Mouse (Mus musculus): ENCODE data around the gene Foxp1. TPM values are rescaled to one million over a fixed set of nuclear protein-coding genes. Genes with fewer than 3 reads are reported as not detected.

Gene Foxp1
- polyA plus RNA-seq, 1 experiment from 2014 or later: 89.2 TPM

DNA sequence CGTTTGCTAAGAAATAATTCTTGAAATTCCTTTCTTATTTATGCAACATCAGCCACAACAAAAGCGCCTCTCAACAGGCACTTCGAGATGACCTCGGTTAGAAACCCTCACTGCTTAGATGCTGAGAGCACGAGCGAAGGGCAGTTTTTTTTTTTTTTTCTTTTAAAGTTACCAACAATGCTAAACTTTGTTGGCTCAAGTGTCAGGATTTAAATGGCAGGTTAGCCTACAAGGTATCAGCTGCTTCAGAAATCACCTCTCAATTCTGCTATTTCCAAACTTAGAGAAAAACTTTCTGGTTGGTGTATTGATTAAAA lies 493.6 kb downstream of the Foxp1 start:
- Histone ChIP-seq H3K9ac (replicated peaks; ENCODE audit: low read length) (peak overlapping the region; percentile 71), H3K9me3 (ENCODE audit: control insufficient read depth, low read length) (no peaks in the 10 kb centered on the region), H3K36me3 (ENCODE audit: control insufficient read depth, insufficient read depth, low read length) (no peaks in the 10 kb centered on the region), H3K27ac (replicated peaks; ENCODE audit: low read depth, low read length) (peak overlapping the region; percentile 87), H3K27me3 (ENCODE audit: control insufficient read depth, insufficient read depth, low read length) (no peaks in the 10 kb centered on the region), H3K4me3 (replicated peaks; ENCODE audit: low read depth, low read length) (peak overlapping the region; percentile 70), H3K4me2 (ENCODE audit: low read length) (peak overlapping the region; percentile 89), H3K4me1 (ENCODE audit: control insufficient read depth, insufficient read depth, low read length) (peaks cover 22% of the 10 kb centered on the region)
- ATAC-seq (ENCODE audit: low FRiP score, low TSS enrichment) (no peak), DNase-seq (no peak)
- 2% methylated on average over 6 of the region's 6 CpGs for WGBS

DNA sequence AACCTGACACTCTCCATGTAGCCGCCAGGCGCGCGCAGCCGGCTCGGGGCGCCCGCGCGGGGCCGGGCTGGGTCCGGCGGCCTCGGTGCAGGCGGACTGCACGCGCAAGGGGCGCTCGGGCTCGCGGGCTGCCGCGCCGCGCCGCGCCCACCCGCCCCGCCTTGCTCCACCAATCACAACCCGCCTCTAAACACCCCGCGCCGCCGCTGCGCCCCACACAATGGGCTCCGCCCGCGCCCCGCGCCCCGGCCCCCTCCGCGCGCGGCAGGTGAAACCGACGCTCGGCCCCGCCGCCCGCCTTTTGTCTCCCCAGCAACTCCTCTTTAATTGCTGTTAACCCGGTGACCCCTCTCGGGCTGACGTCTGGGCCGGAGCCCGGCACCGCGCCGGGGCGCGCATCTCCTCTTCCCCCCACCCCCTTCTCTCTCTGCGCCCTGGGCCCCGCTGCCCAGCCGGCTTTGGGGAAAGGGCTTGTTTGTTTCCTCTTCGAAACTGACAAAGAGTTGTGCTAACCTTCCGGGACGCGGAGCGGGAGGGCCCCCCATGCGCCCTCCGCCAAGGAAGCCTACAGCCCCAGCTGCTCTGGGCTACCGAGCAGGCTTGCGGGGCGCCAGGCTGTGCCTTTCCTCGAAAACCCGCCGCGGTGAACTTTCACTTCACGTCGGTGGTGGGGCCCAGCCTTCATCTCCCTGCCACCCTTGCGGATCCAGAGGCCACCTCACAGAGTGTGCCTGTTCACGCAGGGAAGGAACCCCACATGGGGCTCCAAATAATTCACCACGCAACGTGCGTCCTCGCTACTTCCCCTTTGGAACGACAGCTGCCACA lies 494.1 kb downstream of the Foxp1 start:
- peak; percentile 88 for DNase-seq
- H3K27ac ChIP-seq (replicated peaks; ENCODE audit: low read depth, low read length): peak overlapping the region; percentile 87
- H3K4me2 ChIP-seq (ENCODE audit: low read length): peak overlapping the region; percentile 89
- no peaks in the 10 kb centered on the region for H3K9me3 ChIP-seq (ENCODE audit: control insufficient read depth, low read length)
- peak overlapping the region; percentile 70 for H3K4me3 ChIP-seq (replicated peaks; ENCODE audit: low read depth, low read length)
- WGBS: under 1% methylated on average over 87 of the region's 87 CpGs
- no peaks in the 10 kb centered on the region for H3K36me3 ChIP-seq (ENCODE audit: control insufficient read depth, insufficient read depth, low read length)
- H3K4me1 ChIP-seq (ENCODE audit: control insufficient read depth, insufficient read depth, low read length): peaks cover 23% of the 10 kb centered on the region
- H3K9ac ChIP-seq (replicated peaks; ENCODE audit: low read length): peak overlapping the region; percentile 71
- no peaks in the 10 kb centered on the region for H3K27me3 ChIP-seq (ENCODE audit: control insufficient read depth, insufficient read depth, low read length)
- ATAC-seq (ENCODE audit: low FRiP score, low TSS enrichment): peak; percentile 93

- peak overlapping the region; percentile 71 for H3K9ac ChIP-seq (replicated peaks; ENCODE audit: low read length)
- H3K9me3 ChIP-seq (ENCODE audit: control insufficient read depth, low read length): no peaks in the 10 kb centered on the region
- peak overlapping the region; percentile 87 for H3K27ac ChIP-seq (replicated peaks; ENCODE audit: low read depth, low read length)
- ATAC-seq (ENCODE audit: low FRiP score, low TSS enrichment) (no peak), DNase-seq (no peak)
- no peaks in the 10 kb centered on the region for H3K36me3 ChIP-seq (ENCODE audit: control insufficient read depth, insufficient read depth, low read length)
- H3K27me3 ChIP-seq (ENCODE audit: control insufficient read depth, insufficient read depth, low read length): no peaks in the 10 kb centered on the region
- peak overlapping the region; percentile 89 for H3K4me2 ChIP-seq (ENCODE audit: low read length)
- peaks cover 23% of the 10 kb centered on the region for H3K4me1 ChIP-seq (ENCODE audit: control insufficient read depth, insufficient read depth, low read length)
- H3K4me3 ChIP-seq (replicated peaks; ENCODE audit: low read depth, low read length): peak overlapping the region; percentile 70
- WGBS: under 1% methylated on average over 22 of the region's 22 CpGs
Measured at GRCm38 (mm10) chr6:99027542-99028160, 494.9 kb downstream of the Foxp1 start.

- Histone ChIP-seq H3K4me1 (ENCODE audit: control insufficient read depth, insufficient read depth, low read length) (peaks cover 27% of the 10 kb centered on the region), H3K9ac (replicated peaks; ENCODE audit: low read length) (peak overlapping the region; percentile 71), H3K4me3 (replicated peaks; ENCODE audit: low read depth, low read length) (peak overlapping the region; percentile 70), H3K9me3 (ENCODE audit: control insufficient read depth, low read length) (no peaks in the 10 kb centered on the region), H3K4me2 (ENCODE audit: low read length) (peak overlapping the region; percentile 89), H3K36me3 (ENCODE audit: control insufficient read depth, insufficient read depth, low read length) (no peaks in the 10 kb centered on the region), H3K27ac (replicated peaks; ENCODE audit: low read depth, low read length) (peak overlapping the region; percentile 87), H3K27me3 (ENCODE audit: control insufficient read depth, insufficient read depth, low read length) (no peaks in the 10 kb centered on the region)
- ATAC-seq (ENCODE audit: low FRiP score, low TSS enrichment) (no peak), DNase-seq (no peak)
- WGBS: 12% methylated on average over 19 of the region's 19 CpGs
Measured at GRCm38 (mm10) chr6:99026635-99027541, 495.6 kb downstream of the Foxp1 start.

DNA sequence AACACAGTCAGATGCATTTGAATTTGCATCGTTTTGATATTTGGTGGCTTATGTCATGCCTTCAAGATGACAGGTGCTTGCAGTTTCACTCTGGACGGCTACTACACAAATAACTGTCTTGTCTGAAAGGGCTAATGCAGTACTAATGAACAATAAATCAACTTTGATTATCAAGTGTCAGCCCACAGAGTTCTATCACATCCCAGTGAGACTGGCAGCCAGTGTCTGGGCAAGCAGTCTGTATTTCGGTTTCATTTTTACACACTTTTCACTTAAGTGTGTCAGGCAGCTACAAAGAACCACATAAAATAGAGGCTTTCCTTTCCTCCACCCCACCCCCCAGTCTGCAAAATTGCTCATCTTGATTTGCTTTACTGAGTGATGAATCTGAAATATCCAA lies 496.5 kb downstream of the Foxp1 start:
- Histone ChIP-seq H3K4me1 (ENCODE audit: control insufficient read depth, insufficient read depth, low read length) (peaks cover 32% of the 10 kb centered on the region), H3K36me3 (ENCODE audit: control insufficient read depth, insufficient read depth, low read length) (no peaks in the 10 kb centered on the region), H3K27ac (replicated peaks; ENCODE audit: low read depth, low read length) (peak overlapping the region; percentile 32; the same call in 1 of the 2 replicates), H3K4me3 (replicated peaks; ENCODE audit: low read depth, low read length) (peak overlapping the region; percentile 26), H3K9ac (replicated peaks; ENCODE audit: low read length) (peak overlapping the region; percentile 1; the same call in 1 of the 2 replicates), H3K9me3 (ENCODE audit: control insufficient read depth, low read length) (no peaks in the 10 kb centered on the region), H3K27me3 (ENCODE audit: control insufficient read depth, insufficient read depth, low read length) (no peaks in the 10 kb centered on the region), H3K4me2 (ENCODE audit: low read length) (peak overlapping the region; percentile 45)
- WGBS: 50% methylated on average over 3 of the region's 3 CpGs
- no peak for ATAC-seq (ENCODE audit: low FRiP score, low TSS enrichment)
- no peak for DNase-seq

DNA sequence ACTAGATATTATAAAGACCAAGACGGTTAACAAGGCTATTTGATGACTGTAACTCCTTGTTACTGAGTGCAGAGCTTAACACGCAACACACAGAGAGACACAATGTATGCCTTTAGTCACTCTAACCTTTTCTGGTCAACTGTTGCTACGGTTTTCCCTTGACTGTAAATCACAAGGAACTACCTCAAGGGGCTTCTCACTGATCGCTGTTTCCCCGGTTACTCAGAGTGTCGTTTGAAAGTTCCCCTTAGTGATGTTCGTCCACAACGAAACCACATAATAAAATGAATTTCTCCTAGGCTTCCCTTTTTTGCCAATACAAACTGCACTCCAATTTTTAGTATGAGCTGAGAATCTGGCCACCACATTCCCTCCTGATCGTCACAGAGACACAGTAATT lies 497.9 kb downstream of the Foxp1 start:
- peak overlapping the region; percentile 45 for H3K4me2 ChIP-seq (ENCODE audit: low read length)
- DNase-seq (no peak), ATAC-seq (ENCODE audit: low FRiP score, low TSS enrichment) (no peak)
- no peak overlapping the region for H3K27ac ChIP-seq (replicated peaks; ENCODE audit: low read depth, low read length)
- 40% methylated on average over 9 of the region's 9 CpGs for WGBS
- peaks cover 34% of the 10 kb centered on the region for H3K4me1 ChIP-seq (ENCODE audit: control insufficient read depth, insufficient read depth, low read length)
- H3K27me3 ChIP-seq (ENCODE audit: control insufficient read depth, insufficient read depth, low read length): no peaks in the 10 kb centered on the region
- H3K9ac ChIP-seq (replicated peaks; ENCODE audit: low read length): no peak overlapping the region
- H3K9me3 ChIP-seq (ENCODE audit: control insufficient read depth, low read length): no peaks in the 10 kb centered on the region
- no peak overlapping the region for H3K4me3 ChIP-seq (replicated peaks; ENCODE audit: low read depth, low read length)
- no peaks in the 10 kb centered on the region for H3K36me3 ChIP-seq (ENCODE audit: control insufficient read depth, insufficient read depth, low read length)

DNA sequence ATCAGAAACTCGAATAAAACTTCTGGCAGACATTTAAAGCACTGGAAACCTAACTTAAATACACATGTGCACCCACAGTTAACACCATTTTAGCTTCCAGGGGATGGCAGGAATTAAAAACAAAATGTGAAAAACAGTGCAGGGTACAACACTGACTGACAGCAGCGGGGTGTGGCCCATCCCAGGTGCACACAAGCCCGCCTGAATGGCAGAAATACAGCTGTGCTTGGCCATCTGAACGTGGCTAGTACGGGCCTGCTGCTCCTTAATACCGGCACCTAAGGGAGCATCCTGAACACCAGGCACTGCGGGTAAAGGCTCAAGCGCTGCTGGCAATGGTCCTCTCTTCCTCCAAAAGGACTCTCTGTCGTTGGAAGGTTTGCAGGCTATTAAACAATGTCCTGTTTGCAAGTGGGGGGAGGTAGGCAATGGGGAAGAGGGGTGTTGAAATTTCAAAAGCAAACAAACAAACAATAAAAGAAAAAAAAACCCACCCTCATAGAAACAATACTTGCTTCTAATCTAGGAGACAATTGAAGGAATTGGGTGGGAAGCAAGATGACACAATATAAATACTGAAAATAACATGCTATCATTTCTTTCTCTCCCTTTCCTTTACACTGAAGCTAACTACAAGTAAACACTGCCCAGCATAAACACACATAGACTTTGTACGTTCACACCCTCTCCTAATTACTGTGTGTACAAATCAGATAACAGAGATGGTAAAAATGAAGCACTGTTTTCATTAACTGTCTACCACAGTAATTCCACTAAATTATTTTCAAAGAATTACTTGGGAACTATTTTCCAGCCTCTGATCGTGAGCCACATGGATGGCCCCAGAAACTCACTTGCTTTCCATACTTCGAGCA lies 501.7 kb downstream of the Foxp1 start:
- Histone ChIP-seq H3K36me3 (ENCODE audit: control insufficient read depth, insufficient read depth, low read length) (no peaks in the 10 kb centered on the region), H3K4me1 (ENCODE audit: control insufficient read depth, insufficient read depth, low read length) (peaks cover 28% of the 10 kb centered on the region), H3K9ac (replicated peaks; ENCODE audit: low read length) (no peak overlapping the region), H3K4me2 (ENCODE audit: low read length) (0 out of 2 replicates have a peak overlapping the region, but pooled peaks have one; percentile 1), H3K27me3 (ENCODE audit: control insufficient read depth, insufficient read depth, low read length) (no peaks in the 10 kb centered on the region), H3K27ac (replicated peaks; ENCODE audit: low read depth, low read length) (0 out of 2 replicates have a peak overlapping the region, but pooled peaks have one; percentile 14), H3K9me3 (ENCODE audit: control insufficient read depth, low read length) (no peaks in the 10 kb centered on the region), H3K4me3 (replicated peaks; ENCODE audit: low read depth, low read length) (no peak overlapping the region)
- ATAC-seq (ENCODE audit: low FRiP score, low TSS enrichment): no peak
- no peak for DNase-seq
- 65% methylated on average over 12 of the region's 12 CpGs for WGBS

DNA sequence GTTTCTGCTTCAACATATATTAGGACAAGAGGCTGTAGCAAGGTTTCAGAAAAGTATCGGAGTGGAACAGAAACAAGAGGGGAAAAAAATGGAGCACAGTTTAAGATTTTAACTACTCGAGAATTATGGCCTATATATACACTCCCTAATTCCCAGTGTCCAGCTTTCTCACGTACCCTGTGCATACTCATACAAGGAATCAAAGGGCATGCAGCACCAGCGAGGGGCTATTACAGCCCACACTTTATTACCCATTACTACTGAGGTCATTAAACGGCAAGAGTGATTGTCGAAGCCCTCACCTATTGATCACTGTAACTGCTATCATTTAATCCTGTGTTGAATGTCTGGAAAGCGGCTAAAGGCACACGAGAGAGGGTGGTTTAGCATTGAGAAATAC lies 502.8 kb downstream of the Foxp1 start:
- Histone ChIP-seq H3K27ac (replicated peaks; ENCODE audit: low read depth, low read length) (no peak overlapping the region), H3K36me3 (ENCODE audit: control insufficient read depth, insufficient read depth, low read length) (no peaks in the 10 kb centered on the region), H3K9me3 (ENCODE audit: control insufficient read depth, low read length) (no peaks in the 10 kb centered on the region), H3K4me3 (replicated peaks; ENCODE audit: low read depth, low read length) (no peak overlapping the region), H3K9ac (replicated peaks; ENCODE audit: low read length) (no peak overlapping the region), H3K27me3 (ENCODE audit: control insufficient read depth, insufficient read depth, low read length) (no peaks in the 10 kb centered on the region), H3K4me1 (ENCODE audit: control insufficient read depth, insufficient read depth, low read length) (peaks cover 28% of the 10 kb centered on the region), H3K4me2 (ENCODE audit: low read length) (no peak overlapping the region)
- ATAC-seq (ENCODE audit: low FRiP score, low TSS enrichment) (no peak), DNase-seq (no peak)
- 72% methylated on average over 8 of the region's 8 CpGs for WGBS
